Mouse (Mus musculus) testis, adult 2 months (tissue): ENCODE measurements around the gene Rbm34.

Source experiments
- CTCF ChIP-seq: fragments of 200-500 bp; IDR thresholded peaks from 2 replicates; pipeline ENCODE4 v1.5.1; 2012; ENCODE audit warnings: low read depth, mild to moderate bottlenecking, inconsistent platforms, low read length, moderate library complexity; ENCODE audit not compliant: control insufficient read depth, insufficient read depth, insufficient replicate concordance
- POLR2A ChIP-seq: fragments of 200-500 bp; IDR thresholded peaks from 2 replicates; pipeline ENCODE4 v1.6.1; 2012; ENCODE audit warnings: low read depth, mild to moderate bottlenecking, inconsistent platforms, low read length, moderate library complexity; ENCODE audit not compliant: control insufficient read depth

DNA sequence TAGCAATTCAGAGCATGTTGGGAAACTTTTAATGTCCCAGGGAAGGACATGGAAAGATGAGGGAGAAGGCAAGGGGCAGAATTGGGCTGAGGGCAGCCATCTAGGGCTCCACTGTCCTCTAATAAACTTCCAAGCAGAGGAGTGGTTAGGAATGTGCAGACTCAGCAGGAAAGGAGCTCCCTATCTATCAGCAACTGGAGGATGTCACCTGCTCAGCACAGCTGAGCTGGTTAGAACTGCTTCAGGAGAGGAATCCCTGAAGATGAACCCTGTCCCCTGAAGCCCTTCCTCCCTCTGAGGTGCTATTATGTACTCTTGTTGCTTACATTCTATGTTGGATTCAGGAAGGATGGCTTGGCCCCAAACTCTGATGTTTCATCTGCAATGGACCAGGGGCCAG, 42.8 kb downstream of the Rbm34 start:
- TF ChIP-seq CTCF (no peak), POLR2A (no peak)
